Mouse (Mus musculus): Measurements from ENCODE around the gene Ubl3.

DNA sequence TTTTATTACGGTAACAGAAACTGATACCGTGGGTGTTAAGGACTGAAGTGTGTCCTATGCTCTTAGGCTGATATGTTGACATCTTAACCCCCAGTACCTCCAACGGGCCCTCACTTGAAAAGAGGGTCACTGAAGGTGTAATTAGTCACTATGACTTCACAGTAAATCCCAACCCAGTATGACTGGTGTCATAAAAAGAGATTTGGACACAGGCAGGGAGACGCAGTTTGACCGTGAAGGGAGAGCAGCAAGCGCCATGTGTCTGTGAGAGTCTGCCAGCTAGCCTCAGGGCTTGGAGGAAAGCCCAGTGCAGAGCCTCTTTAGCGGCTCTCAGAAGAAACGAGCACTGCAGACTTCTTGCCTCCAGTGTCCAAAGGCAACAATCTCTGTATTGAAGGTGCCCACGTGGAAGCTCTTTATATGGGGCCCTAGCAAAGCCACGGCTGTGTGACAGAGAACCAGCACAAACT lies 62.8 kb downstream of the Ubl3 start:
- TF ChIP-seq CTCF (IDR thresholded peaks at IDR 0.05; ENCODE audit: control insufficient read depth, insufficient read depth, insufficient read length): no peak
- no peak for TF ChIP-seq USF1 (IDR thresholded peaks at IDR 0.05; ENCODE audit: low read depth)
- TF ChIP-seq MAX (IDR thresholded peaks at IDR 0.05): no peak
- no peak for TF ChIP-seq CEBPB (IDR thresholded peaks at IDR 0.05; ENCODE audit: low read depth)

All from C2C12 (cell line).